Mouse (Mus musculus) liver, postnatal 0 days (tissue): ENCODE results near the gene Fes. TPM values are rescaled to one million over a fixed set of nuclear protein-coding genes. Genes with fewer than 3 reads are reported as not detected.

ENCODE experiments used
- ATAC-seq: fragments of 200-750 bp; cut with Nextera tagmentation; 2 replicates; pipeline ENCODE4 v1.8.0; 2017; ENCODE audit warnings: mild to moderate bottlenecking, moderate library complexity
- DNase-seq: peaks from one replicate; pipeline ENCODE4 v3.0.0-alpha.2; 2016
- H3K27ac ChIP-seq: fragments of 300-500 bp; sonication (generic); 2 replicates; pipeline ENCODE4 v1.5.1; 2014; ENCODE audit warnings: antibody characterized with exemption, moderate library complexity, mild to moderate bottlenecking, low read depth
- H3K27me3 ChIP-seq: fragments of 300-500 bp; sonication (generic); 2 replicates; pipeline ENCODE4 v1.6.1; 2014; ENCODE audit warnings: low read length, control low read depth, mixed read lengths; ENCODE audit not compliant: insufficient read depth
- H3K36me3 ChIP-seq: fragments of 300-500 bp; sonication (generic); replicated peaks from 2 replicates; pipeline ENCODE4 v1.6.1; 2014; ENCODE audit warnings: mild to moderate bottlenecking, control low read depth, low read length, moderate library complexity, mixed read lengths; ENCODE audit not compliant: insufficient read depth
- H3K4me1 ChIP-seq: fragments of 300-500 bp; sonication (generic); 2 replicates; pipeline ENCODE4 v1.6.1; 2014; ENCODE audit warnings: antibody characterized with exemption, mild to moderate bottlenecking, control low read depth; ENCODE audit not compliant: insufficient read depth
- H3K4me2 ChIP-seq: fragments of 300-500 bp; sonication (generic); 2 replicates; pipeline ENCODE4 v1.6.1; 2014; ENCODE audit warnings: low read depth, mild to moderate bottlenecking, low read length, moderate library complexity, mixed read lengths
- H3K4me3 ChIP-seq: fragments of 300-500 bp; sonication (generic); 2 replicates; pipeline ENCODE4 v1.5.1; 2014; ENCODE audit warnings: low read depth, low read length
- H3K9ac ChIP-seq: fragments of 300-500 bp; sonication (generic); replicated peaks from 2 replicates; pipeline ENCODE4 v1.6.1; 2014; ENCODE audit warnings: mild to moderate bottlenecking, moderate library complexity
- H3K9me3 ChIP-seq: fragments of 300-500 bp; sonication (generic); 2 replicates; pipeline ENCODE4 v1.6.1; 2016; ENCODE audit warnings: mild to moderate bottlenecking, control low read depth, low read length, mixed read lengths
- CTCF ChIP-seq: sonication (generic); IDR thresholded peaks from 2 replicates; pipeline ENCODE4 v1.5.1; 2016; ENCODE audit warnings: antibody characterized with exemption, low read depth
- EP300 ChIP-seq: IDR thresholded peaks from 2 replicates; pipeline ENCODE4 v1.6.1; 2016; ENCODE audit warnings: antibody characterized with exemption, low read depth, mild to moderate bottlenecking
- WGBS: fragments of 180-500 bp; shearing (Covaris S2); extraction: QIAGEN DNeasy Blood & Tissue Kit; methylation state at CpG from one replicate; pipeline ENCODE4 v1.1.7; 2014; ENCODE audit not compliant: insufficient replicate concordance; 5-methylcytosine and 5-hydroxymethylcytosine counted together
- polyA plus RNA-seq: library from polyadenylated mRNA; unstranded; fragments of >200 nt; fragmentation: Nextera tagmentation; extraction: Ambion mirVana; gene quantifications from 2 replicates; pipeline ENCODE4 v1.2.1, GENCODE M21; 2015

Gene Fes
- polyA plus RNA-seq: 16.3 and 16.8 TPM in 2 replicates

GRCm38 (mm10) chr7:80387633-80388543 lies at the start of gene Fes:
TSS of gene Fes (minus strand) at chr7:80387946.
- Histone ChIP-seq H3K27me3 (no peaks in the 10 kb centered on the region), H3K27ac (peak within 1 kb of the TSS; percentile 95), H3K4me1 (peaks cover 17% of the 10 kb centered on the region), H3K9me3 (no peaks in the 10 kb centered on the region), H3K36me3 (peaks cover 47% of the 10 kb centered on the region), H3K4me3 (peak within 1 kb of the TSS; percentile 52), H3K4me2 (peak within 1 kb of the TSS; percentile 67), H3K9ac (peak within 1 kb of the TSS; percentile 71)
- ATAC-seq (peak; percentile 51), DNase-seq (peak; percentile 79)
- 9% methylated on average over 33 of the region's 33 CpGs for WGBS
- TF ChIP-seq EP300: no peak; the same call in 1 of the 2 replicates
- no peak for TF ChIP-seq CTCF

GRCm38 (mm10) chr7:80436571-80436970 lies 48.8 kb upstream of the Fes start:
- Histone ChIP-seq H3K4me3 (no peak overlapping the region), H3K27me3 (no peaks in the 10 kb centered on the region), H3K27ac (no peak overlapping the region), H3K4me1 (0 out of 2 replicates have a peak, but pooled peaks cover 7% of the 10 kb centered on the region), H3K9ac (no peak overlapping the region), H3K36me3 (no peaks in the 10 kb centered on the region), H3K9me3 (no peaks in the 10 kb centered on the region), H3K4me2 (no peak overlapping the region)
- ATAC-seq (no peak), DNase-seq (no peak)
- 67% methylated on average over 7 of the region's 7 CpGs for WGBS
- no peak for TF ChIP-seq CTCF
- TF ChIP-seq EP300: no peak

- TF ChIP-seq EP300 (no peak), CTCF (no peak)
- no peaks in the 10 kb centered on the region for H3K36me3 ChIP-seq
- WGBS: 63% methylated on average over 3 of the region's 3 CpGs
- H3K4me3 ChIP-seq: no peak overlapping the region
- H3K27me3 ChIP-seq: no peaks in the 10 kb centered on the region
- no peak overlapping the region for H3K4me2 ChIP-seq
- H3K27ac ChIP-seq: no peak overlapping the region
- no peak overlapping the region for H3K9ac ChIP-seq
- ATAC-seq: no peak
- H3K9me3 ChIP-seq: no peaks in the 10 kb centered on the region
- 0 out of 2 replicates have a peak, but pooled peaks cover 7% of the 10 kb centered on the region for H3K4me1 ChIP-seq
- no peak for DNase-seq
Measured at GRCm38 (mm10) chr7:80435594-80435993, 47.8 kb upstream of the Fes start.

- Histone ChIP-seq H3K36me3 (no peaks in the 10 kb centered on the region), H3K27me3 (no peaks in the 10 kb centered on the region), H3K27ac (no peak overlapping the region), H3K4me3 (no peak overlapping the region), H3K4me1 (peaks cover 10% of the 10 kb centered on the region), H3K9me3 (no peaks in the 10 kb centered on the region), H3K4me2 (no peak overlapping the region), H3K9ac (no peak overlapping the region)
- ATAC-seq: no peak
- no peak for DNase-seq
- TF ChIP-seq EP300: no peak
- 89% methylated on average over 12 of the region's 12 CpGs for WGBS
Measured at GRCm38 (mm10) chr7:80429661-80430060, 41.9 kb upstream of the Fes start.

GRCm38 (mm10) chr7:80427730-80428129 lies 40.0 kb upstream of the Fes start:
- ATAC-seq: peak; percentile 14; the same call in 1 of the 2 replicates
- no peaks in the 10 kb centered on the region for H3K27me3 ChIP-seq
- WGBS: 55% methylated on average over 5 of the region's 5 CpGs
- DNase-seq: no peak
- H3K4me1 ChIP-seq: peaks cover 18% of the 10 kb centered on the region
- no peaks in the 10 kb centered on the region for H3K9me3 ChIP-seq
- peak overlapping the region; percentile 70 for H3K27ac ChIP-seq
- H3K4me3 ChIP-seq: no peak overlapping the region
- no peaks in the 10 kb centered on the region for H3K36me3 ChIP-seq
- H3K9ac ChIP-seq: no peak overlapping the region
- TF ChIP-seq EP300 (no peak), CTCF (no peak)
- no peak overlapping the region for H3K4me2 ChIP-seq

- Histone ChIP-seq H3K9ac (no peak overlapping the region), H3K4me2 (no peak overlapping the region), H3K4me1 (peaks cover 19% of the 10 kb centered on the region), H3K27me3 (no peaks in the 10 kb centered on the region), H3K9me3 (no peaks in the 10 kb centered on the region), H3K27ac (peak overlapping the region; percentile 70), H3K36me3 (no peaks in the 10 kb centered on the region), H3K4me3 (no peak overlapping the region)
- ATAC-seq: peak; percentile 69
- no peak for TF ChIP-seq CTCF
- TF ChIP-seq EP300: no peak
- DNase-seq: peak; percentile 58
- WGBS: 33% methylated on average over 7 of the region's 7 CpGs
Measured at GRCm38 (mm10) chr7:80426363-80426762, 38.6 kb upstream of the Fes start.
